Mouse (Mus musculus) heart, postnatal 0 days (tissue): ENCODE results near the gene Sirpa.

Experiments
- CTCF ChIP-seq: IDR thresholded peaks from 2 replicates; pipeline ENCODE4 v1.5.1; 2016; ENCODE audit warnings: antibody characterized with exemption, control low read depth, low read depth
- EP300 ChIP-seq: IDR thresholded peaks from 2 replicates; pipeline ENCODE4 v1.6.1; 2016; ENCODE audit warnings: antibody characterized with exemption, low read depth

- TF ChIP-seq CTCF = no peak
- no peak for TF ChIP-seq EP300
These were observed 30.3 kb downstream of the Sirpa start for GRCm38 (mm10) chr2:129622918-129623317.
